Mouse (Mus musculus) liver, postnatal 0 days (tissue): ENCODE measurements around the gene Mbtps1.

Source experiments
- CTCF ChIP-seq: sonication (generic); IDR thresholded peaks from 2 replicates; pipeline ENCODE4 v1.5.1; 2016; ENCODE audit warnings: antibody characterized with exemption, low read depth
- EP300 ChIP-seq: IDR thresholded peaks from 2 replicates; pipeline ENCODE4 v1.6.1; 2016; ENCODE audit warnings: antibody characterized with exemption, low read depth, mild to moderate bottlenecking

DNA sequence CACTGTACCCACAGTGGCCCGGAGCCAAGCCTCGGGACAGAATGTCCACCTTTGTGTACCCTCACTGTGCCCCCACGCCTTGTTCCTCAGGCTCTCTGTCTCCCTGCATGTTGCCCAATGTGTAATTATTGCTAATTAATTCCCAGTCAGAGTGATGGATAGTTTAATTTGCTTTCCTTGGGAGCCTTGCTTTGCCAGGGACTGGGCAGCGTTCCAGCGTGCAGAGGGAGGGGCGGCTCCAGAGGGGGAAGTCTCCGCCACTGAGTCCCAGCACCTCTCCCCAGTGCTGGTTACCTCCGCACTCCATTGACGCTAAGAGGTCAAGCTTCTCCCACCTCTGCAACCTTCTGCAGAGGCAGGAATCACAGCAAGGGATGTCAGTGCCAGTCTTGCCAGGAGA is 97.2 kb downstream of the Mbtps1 start:
- TF ChIP-seq CTCF: no peak
- no peak for TF ChIP-seq EP300
